Mouse (Mus musculus): ENCODE measurements around the gene Pcgf2. TPM values are rescaled to one million over a fixed set of nuclear protein-coding genes. Genes with fewer than 3 reads are reported as not detected.

The Pcgf2 gene
- polyA plus RNA-seq, 1 experiment = 24.3 TPM

GRCm38 (mm10) chr11:97700746-97701580 is 666 bp upstream of the Pcgf2 start:
- peaks cover 55% of the 10 kb centered on the region for H3K79me2 ChIP-seq (ENCODE audit: control insufficient read depth, insufficient read depth)
- H3K36me3 ChIP-seq (ENCODE audit: control insufficient read depth, insufficient read depth) = no peaks in the 10 kb centered on the region
- H3ac ChIP-seq (ENCODE audit: control insufficient read depth, insufficient read length) = peak overlapping the region; percentile 26
- TF ChIP-seq CEBPB (IDR thresholded peaks at IDR 0.05; ENCODE audit: insufficient read depth, poor library complexity, severe bottlenecking) (no peak), USF1 (IDR thresholded peaks at IDR 0.05; ENCODE audit: low read depth) (no peak), MYOG (IDR thresholded peaks at IDR 0.05; ENCODE audit: control insufficient read depth in 1 of 3, insufficient read depth in 1 of 3, insufficient read length in 2 of 3, low read depth in 2 of 3) (no peak), POLR2A (IDR thresholded peaks at IDR 0.05; ENCODE audit: insufficient read length, low read depth) (no peak), MAX (IDR thresholded peaks at IDR 0.05; ENCODE audit: low read depth) (no peak), POLR2AphosphoS2 (IDR thresholded peaks at IDR 0.05; ENCODE audit: insufficient read length, low read depth) (no peak), TCF3 (IDR thresholded peaks at IDR 0.05; ENCODE audit: insufficient read length, low read depth) (no peak), REST (IDR thresholded peaks at IDR 0.05; ENCODE audit: insufficient read depth, insufficient read length) (no peak), SRF (IDR thresholded peaks at IDR 0.05; ENCODE audit: control insufficient read depth, insufficient read length, low read depth) (no peak), MYOD1 (IDR thresholded peaks at IDR 0.05; ENCODE audit: control insufficient read depth in 1 of 3, insufficient read length in 2 of 3, low read depth in 2 of 3) (no peak), TCF12 (IDR thresholded peaks at IDR 0.05; ENCODE audit: insufficient read depth, poor library complexity, severe bottlenecking) (no peak), E2F4 (IDR thresholded peaks at IDR 0.05; ENCODE audit: insufficient read depth) (no peak)
- no peaks in the 10 kb centered on the region for H3K27me3 ChIP-seq (ENCODE audit: control insufficient read depth, insufficient read depth, insufficient read length)
- peak overlapping the region; percentile 93 for H3K4me2 ChIP-seq (ENCODE audit: low read depth)
- H3K4me3 ChIP-seq = peak overlapping the region; percentile 89

DNA sequence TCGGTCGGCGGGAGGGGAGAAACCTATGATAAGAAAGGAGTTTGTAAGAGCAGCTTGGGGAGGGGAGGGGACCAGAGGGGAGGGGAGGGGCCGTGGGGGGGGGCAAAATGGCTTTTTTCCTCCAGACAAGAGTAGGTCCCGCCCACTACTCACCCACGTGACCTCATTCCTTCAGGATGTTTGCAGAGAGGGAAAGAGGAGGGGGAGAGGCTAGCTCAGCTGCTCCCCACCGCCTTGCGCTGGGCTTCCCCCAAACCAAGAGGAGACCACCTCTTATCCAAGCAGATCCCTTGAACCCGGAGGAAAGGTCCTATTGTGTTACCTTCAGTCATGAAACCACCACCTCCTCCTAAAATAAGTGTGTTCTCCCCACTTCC is 683 bp downstream of the Pcgf2 start:
- Histone ChIP-seq H3K4me3 (peak overlapping the region; percentile 89), H3K79me2 (ENCODE audit: control insufficient read depth, insufficient read depth) (peaks cover 54% of the 10 kb centered on the region), H3K4me2 (ENCODE audit: low read depth) (peak overlapping the region; percentile 93), H3K36me3 (ENCODE audit: control insufficient read depth, insufficient read depth) (no peaks in the 10 kb centered on the region), H3K27me3 (ENCODE audit: control insufficient read depth, insufficient read depth, insufficient read length) (no peaks in the 10 kb centered on the region), H3ac (ENCODE audit: control insufficient read depth, insufficient read length) (peak overlapping the region; percentile 26)
- TF ChIP-seq POLR2A (IDR thresholded peaks at IDR 0.05; ENCODE audit: insufficient read length, low read depth) (peak; percentile 70), TCF3 (IDR thresholded peaks at IDR 0.05; ENCODE audit: insufficient read length, low read depth) (no peak), TCF12 (IDR thresholded peaks at IDR 0.05; ENCODE audit: insufficient read depth, poor library complexity, severe bottlenecking) (no peak), SRF (IDR thresholded peaks at IDR 0.05; ENCODE audit: control insufficient read depth, insufficient read length, low read depth) (no peak), MAX (IDR thresholded peaks at IDR 0.05; ENCODE audit: low read depth) (no peak), MYOD1 (IDR thresholded peaks at IDR 0.05; ENCODE audit: control insufficient read depth in 1 of 3, insufficient read length in 2 of 3, low read depth in 2 of 3) (peak in 1 of 3 experiments; percentile 27), POLR2AphosphoS2 (IDR thresholded peaks at IDR 0.05; ENCODE audit: insufficient read length, low read depth) (peak; percentile 79), MYOG (IDR thresholded peaks at IDR 0.05; ENCODE audit: control insufficient read depth in 1 of 3, insufficient read depth in 1 of 3, insufficient read length in 2 of 3, low read depth in 2 of 3) (no peak), E2F4 (IDR thresholded peaks at IDR 0.05; ENCODE audit: insufficient read depth) (no peak), CEBPB (IDR thresholded peaks at IDR 0.05; ENCODE audit: insufficient read depth, poor library complexity, severe bottlenecking) (no peak), REST (IDR thresholded peaks at IDR 0.05; ENCODE audit: insufficient read depth, insufficient read length) (no peak), USF1 (IDR thresholded peaks at IDR 0.05; ENCODE audit: low read depth) (peak; percentile 97)

- H3K4me3 ChIP-seq = peak overlapping the region; percentile 89
- H3K79me2 ChIP-seq (ENCODE audit: control insufficient read depth, insufficient read depth) = peaks cover 48% of the 10 kb centered on the region
- no peaks in the 10 kb centered on the region for H3K36me3 ChIP-seq (ENCODE audit: control insufficient read depth, insufficient read depth)
- peak overlapping the region; percentile 87 for H3K4me2 ChIP-seq (ENCODE audit: low read depth)
- peak overlapping the region; percentile 26 for H3ac ChIP-seq (ENCODE audit: control insufficient read depth, insufficient read length)
- TF ChIP-seq SRF (IDR thresholded peaks at IDR 0.05; ENCODE audit: control insufficient read depth, insufficient read length, low read depth) (no peak), TCF12 (IDR thresholded peaks at IDR 0.05; ENCODE audit: insufficient read depth, poor library complexity, severe bottlenecking) (no peak)
- no peaks in the 10 kb centered on the region for H3K27me3 ChIP-seq (ENCODE audit: control insufficient read depth, insufficient read depth, insufficient read length)
Measured at GRCm38 (mm10) chr11:97698741-97699611, 1.3 kb downstream of the Pcgf2 start.

- Histone ChIP-seq H3ac (ENCODE audit: control insufficient read depth, insufficient read length) (no peak overlapping the region), H3K4me3 (peak overlapping the region; percentile 89), H3K79me2 (ENCODE audit: control insufficient read depth, insufficient read depth) (peaks cover 45% of the 10 kb centered on the region), H3K4me2 (ENCODE audit: low read depth) (peak overlapping the region; percentile 87), H3K27me3 (ENCODE audit: control insufficient read depth, insufficient read depth, insufficient read length) (no peaks in the 10 kb centered on the region), H3K36me3 (ENCODE audit: control insufficient read depth, insufficient read depth) (no peaks in the 10 kb centered on the region)
- TF ChIP-seq MAX (IDR thresholded peaks at IDR 0.05; ENCODE audit: low read depth) (no peak), TCF3 (IDR thresholded peaks at IDR 0.05; ENCODE audit: insufficient read length, low read depth) (no peak), USF1 (IDR thresholded peaks at IDR 0.05; ENCODE audit: low read depth) (no peak), REST (IDR thresholded peaks at IDR 0.05; ENCODE audit: insufficient read depth, insufficient read length) (no peak), MYOD1 (IDR thresholded peaks at IDR 0.05; ENCODE audit: control insufficient read depth in 1 of 3, insufficient read length in 2 of 3, low read depth in 2 of 3) (no peak), SRF (IDR thresholded peaks at IDR 0.05; ENCODE audit: control insufficient read depth, insufficient read length, low read depth) (no peak), POLR2AphosphoS2 (IDR thresholded peaks at IDR 0.05; ENCODE audit: insufficient read length, low read depth) (no peak), POLR2A (IDR thresholded peaks at IDR 0.05; ENCODE audit: insufficient read length, low read depth) (no peak), TCF12 (IDR thresholded peaks at IDR 0.05; ENCODE audit: insufficient read depth, poor library complexity, severe bottlenecking) (no peak), MYOG (IDR thresholded peaks at IDR 0.05; ENCODE audit: control insufficient read depth in 1 of 3, insufficient read depth in 1 of 3, insufficient read length in 2 of 3, low read depth in 2 of 3) (no peak), CEBPB (IDR thresholded peaks at IDR 0.05; ENCODE audit: insufficient read depth, poor library complexity, severe bottlenecking) (no peak), E2F4 (IDR thresholded peaks at IDR 0.05; ENCODE audit: insufficient read depth) (no peak)
Measured at GRCm38 (mm10) chr11:97697891-97698529, 2.3 kb downstream of the Pcgf2 start.

All from myocyte (in vitro differentiated cells).